Mouse (Mus musculus): ENCODE measurements around the gene Fam69a. TPM values are rescaled to one million over a fixed set of nuclear protein-coding genes. Genes with fewer than 3 reads are reported as not detected.

Fam69a gene
- total RNA-seq, 2 experiments from 2014 or later = 8.2 to 8.9 TPM

DNA sequence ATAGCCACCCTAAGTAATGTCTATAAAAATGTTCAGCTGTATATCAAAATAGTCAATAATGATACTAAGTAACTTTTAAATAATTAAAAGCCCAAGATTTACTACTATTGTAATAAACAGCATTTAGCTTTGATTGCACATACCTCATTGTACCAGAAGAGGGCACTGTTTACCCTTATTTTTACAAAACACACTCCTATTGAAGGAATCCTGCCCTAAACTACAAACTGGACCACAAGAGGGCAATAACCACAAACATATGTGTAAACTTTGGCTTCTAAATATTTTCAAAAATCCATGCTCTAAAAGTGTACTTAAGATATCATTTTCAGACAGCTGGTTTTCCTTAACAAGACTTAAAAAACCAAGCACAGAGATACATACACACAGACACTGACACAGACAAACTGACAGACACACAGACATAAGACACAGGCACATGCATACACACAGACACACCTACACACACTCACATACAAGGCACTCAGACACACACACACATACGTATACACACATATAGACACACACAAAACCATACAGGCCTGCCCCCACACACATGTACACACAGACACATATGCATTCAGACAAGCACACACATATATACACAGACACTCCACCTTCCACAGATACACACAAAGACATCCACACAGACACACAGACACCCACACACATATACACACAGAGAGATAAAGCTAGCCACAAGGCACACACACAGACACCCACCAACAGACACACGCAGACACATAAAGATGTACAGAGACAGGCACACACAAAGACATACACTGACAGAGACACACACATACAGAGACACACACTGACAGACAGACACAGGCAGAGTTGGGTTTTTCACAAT is 65.3 kb downstream of the Fam69a start:
- DNase-seq = peak in 1 of 2 experiments; percentile 25
- intact Hi-C loops (cut with DNase I) = loop anchor here (1.0 to 5.0 kb wide), 4 partner anchors 65 to 241 kb away; no protein-coding TSS in a partner anchor

DNA sequence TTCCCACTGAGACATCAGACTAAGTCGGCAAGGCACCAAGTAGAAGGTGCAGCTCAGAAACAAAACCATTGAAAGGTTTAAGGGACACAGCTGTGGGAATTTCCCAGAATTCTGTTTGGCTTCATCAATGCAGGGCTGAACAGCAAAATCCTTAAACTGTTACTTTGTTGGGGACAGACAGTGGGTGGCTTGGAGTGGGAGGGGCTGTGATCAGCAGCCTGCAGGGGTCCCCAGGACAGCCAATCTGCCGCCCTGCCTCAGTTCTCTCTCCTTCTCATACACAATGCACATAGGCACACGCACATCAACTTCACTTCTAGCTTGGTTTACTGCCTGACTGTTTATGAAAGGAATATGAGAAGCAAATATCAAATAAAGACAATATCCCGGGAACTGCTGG is 71.6 kb downstream of the Fam69a start:
- intact Hi-C loops (cut with DNase I) = loop anchor here (10.0 kb wide), 1 partner anchor 350 kb away; the partner anchor contains the start of gene Dr1
- DNase-seq = no peak

DNA sequence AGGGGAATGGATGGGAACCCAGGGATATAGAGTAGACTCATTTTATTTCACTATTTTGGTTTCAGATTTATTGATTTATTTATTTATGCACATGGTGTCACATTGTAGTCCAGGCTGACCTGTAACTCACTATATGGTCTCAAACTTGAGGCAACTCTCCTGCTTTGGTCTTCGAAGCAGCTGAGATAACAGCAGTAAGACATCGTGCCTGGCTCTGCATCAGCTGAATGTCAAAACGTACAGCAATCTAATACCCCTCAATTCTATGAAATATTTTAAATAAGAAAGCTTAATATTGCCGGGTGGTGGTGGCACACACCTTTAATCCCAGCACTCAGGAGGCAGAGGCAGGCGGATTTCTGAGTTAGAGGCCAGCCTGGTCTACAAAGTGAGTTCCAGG is 75.9 kb downstream of the Fam69a start:
- intact Hi-C loops (cut with DNase I) = loop anchor here (10.0 kb wide), 1 partner anchor 354 kb away; the partner anchor contains the start of gene Dr1

DNA sequence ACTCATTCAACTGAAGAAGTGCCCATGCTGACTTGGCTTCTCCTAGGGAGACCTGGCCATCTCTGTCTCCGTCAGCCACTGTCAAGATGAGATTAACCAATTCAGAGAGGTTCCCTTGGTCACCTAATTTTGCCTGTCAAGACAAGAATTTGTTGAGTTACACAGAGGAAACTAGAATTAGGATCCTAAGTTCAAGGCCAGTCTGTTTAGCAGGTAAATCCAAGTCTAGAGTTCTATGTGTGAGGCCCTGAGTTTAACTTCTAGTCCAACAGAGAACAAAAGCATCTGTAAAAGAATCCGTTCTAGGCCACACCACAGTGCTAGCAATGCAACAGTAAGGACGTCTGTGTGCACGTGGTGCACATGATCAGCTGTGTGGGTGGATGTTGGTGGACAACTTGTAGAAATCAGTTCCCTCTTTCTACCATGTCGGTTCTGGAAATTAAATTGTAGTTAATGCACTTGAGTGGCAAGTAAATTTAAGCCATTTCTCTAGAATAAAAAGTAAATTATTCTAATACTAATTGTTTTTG is 76.7 kb downstream of the Fam69a start:
- no peak for DNase-seq

More for the DNA sequence above, 75.9 kb downstream of the Fam69a start:
- no peak for DNase-seq

DNA sequence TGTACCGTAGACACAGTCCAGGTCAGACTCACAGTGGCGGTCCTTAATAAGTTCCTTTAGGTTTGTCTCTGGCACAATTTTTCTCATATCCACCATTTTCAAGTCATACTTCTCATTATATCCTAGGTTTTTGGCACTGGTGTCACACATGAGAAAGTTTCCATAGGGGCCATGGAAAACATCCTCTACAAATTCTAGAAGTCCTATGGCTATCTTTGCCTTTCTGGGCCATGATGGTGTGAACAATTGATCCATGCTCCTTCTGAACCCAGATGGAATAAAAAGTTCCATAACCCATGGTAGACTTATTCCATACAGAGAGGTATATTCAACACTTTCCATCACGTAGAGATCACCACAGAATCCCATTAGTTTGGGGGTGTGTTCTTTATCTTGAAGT is 77.2 kb downstream of the Fam69a start:
- intact Hi-C loops (cut with DNase I) = loop anchor here (10.0 kb wide), 2 partner anchors 355 to 525 kb away; partner anchors contain the start of genes Atp5k and Dr1
- no peak for DNase-seq

More for the DNA sequence above, 76.7 kb downstream of the Fam69a start:
- intact Hi-C loops (cut with DNase I) = loop anchor here (10.0 kb wide), 1 partner anchor 355 kb away; the partner anchor contains the start of gene Dr1

DNA sequence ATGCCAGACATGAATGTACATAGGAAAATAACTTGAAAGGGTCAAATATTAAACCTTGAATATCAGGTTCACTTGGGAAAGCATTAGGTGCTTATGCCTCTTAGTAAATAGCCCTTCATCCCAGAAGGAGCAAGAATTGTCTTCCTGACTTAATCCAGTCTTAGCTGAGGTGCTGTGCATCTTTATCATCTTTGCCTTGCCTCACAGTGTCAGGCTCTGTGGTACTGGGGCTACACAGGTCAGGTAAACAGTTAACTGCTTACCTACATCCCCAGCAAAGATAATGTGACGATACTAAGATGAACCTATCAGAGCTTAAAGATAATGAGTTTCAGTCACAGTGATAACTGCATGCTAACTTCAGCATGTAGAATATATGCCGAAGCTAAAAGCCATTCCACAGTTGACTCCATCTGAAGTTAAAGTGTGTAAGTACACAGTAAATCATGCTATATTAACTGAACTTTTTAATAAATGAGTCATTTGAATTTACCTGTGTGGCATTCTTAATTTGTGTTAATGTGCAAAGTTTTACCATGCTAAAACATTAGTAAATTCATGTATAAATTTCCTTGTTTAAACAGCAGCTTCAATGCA is 78.3 kb downstream of the Fam69a start:
- no peak for DNase-seq
- intact Hi-C loops (cut with DNase I) = loop anchor here (10.0 kb wide), 1 partner anchor 526 kb away; the partner anchor contains the start of gene Atp5k

DNA sequence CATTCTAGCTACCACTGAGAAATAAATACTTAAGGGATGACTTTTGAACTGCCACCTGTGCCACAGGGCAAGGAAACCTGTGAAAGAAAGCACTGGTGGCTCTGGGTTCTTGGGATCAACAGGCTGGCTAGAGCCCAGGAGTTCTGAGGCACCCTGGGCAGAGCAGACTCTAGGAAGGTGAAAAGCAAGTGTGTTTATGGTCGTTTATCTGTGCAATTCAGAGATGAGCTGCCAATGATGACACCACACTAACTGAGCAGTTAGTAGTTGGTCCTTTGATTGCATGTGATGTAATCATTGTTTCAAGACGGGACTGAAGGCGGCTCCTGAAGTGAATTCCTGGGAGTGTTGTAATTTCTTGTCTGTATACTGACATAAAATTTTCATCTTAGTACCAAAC is 82.6 kb downstream of the Fam69a start:
- intact Hi-C loops (cut with DNase I) = loop anchor here (5.0 to 10.0 kb wide), 2 partner anchors 228 to 530 kb away; partner anchors contain the start of genes Atp5k, Ccdc18 and Tmed5
- no peak for DNase-seq

DNA sequence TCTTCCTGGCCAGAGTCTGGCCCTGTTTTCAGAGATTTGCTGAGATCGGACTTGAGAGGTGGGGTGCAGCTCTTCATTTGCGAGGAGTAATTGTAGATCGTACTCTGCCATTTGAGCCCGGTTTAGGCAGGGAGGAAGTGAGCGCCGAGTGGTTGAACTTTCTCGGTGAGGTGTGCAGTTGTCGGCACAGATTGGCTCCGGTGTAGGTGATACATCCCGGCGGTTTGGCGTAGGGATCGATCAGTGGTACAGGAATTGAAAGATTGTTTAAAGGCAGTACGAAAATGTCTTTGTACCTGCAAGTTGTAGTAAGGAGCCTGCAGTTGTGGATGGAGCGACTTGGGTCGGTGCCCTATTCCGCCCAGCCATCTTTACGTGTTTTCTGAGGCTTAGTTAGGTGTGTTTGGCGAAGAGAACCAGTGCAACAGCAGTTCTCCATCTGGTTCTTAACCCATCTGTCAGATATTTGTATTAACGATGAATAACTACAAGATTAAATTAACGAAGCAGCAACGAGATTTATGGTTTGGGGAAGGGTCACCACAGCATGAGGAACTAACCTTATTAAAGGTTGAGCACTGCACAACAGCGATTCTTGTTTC is 85.8 kb downstream of the Fam69a start:
- DNase-seq = no peak
- intact Hi-C loops (cut with DNase I) = loop anchor here (2.0 to 10.0 kb wide), 3 partner anchors 32 to 534 kb away; partner anchors contain the start of genes Atp5k, Ccdc18 and Tmed5

DNA sequence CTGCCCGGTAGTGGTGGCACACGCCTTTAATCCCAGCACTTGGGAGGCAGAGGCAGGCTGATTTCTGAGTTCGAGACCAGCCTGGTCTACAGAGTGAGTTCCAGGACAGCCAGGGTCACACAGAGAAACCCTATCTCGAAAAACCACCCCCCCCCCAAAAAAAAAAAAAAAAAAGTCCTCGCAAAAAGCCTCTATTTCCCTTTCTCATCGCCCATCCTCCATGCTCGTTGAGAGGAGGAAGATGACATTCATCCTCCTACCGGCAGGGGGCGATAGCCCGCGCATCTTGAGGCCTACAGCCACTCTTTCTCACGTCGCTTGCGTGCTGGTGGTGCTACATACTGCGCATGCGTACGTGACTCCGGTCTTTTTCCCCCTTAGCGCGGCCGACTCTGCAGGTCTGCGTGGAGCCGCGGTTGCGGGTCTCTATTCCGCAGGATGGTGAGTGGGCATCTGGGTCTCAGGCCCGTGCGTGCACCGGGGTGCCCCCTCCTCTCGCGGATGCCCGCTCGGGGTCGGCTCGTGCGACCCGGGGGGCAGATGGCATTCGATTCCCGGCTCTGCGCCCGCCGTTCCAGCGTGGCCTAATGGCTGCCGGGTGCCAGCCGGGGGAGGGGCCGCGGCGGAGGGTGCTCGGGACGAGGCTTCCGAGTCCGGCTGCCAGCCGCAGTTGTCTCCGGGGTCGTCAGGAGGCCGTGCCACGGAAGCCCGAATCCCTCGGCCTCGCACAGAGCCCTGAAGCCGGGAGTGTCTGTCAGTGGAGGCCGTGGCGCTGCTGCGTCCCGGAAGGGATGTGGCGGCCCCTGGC is 86.5 kb downstream of the Fam69a start, which contains the start of gene Rpl5:
Gene Rpl5 (plus strand): TSS at position 297 of the 808 bp plus-strand sequence.
- intact Hi-C loops (cut with DNase I) = loop anchor here (2.0 to 10.0 kb wide), 3 partner anchors 32 to 534 kb away; partner anchors contain the start of genes Atp5k, Ccdc18 and Tmed5
- DNase-seq = peak; percentile 97 to 98

DNA sequence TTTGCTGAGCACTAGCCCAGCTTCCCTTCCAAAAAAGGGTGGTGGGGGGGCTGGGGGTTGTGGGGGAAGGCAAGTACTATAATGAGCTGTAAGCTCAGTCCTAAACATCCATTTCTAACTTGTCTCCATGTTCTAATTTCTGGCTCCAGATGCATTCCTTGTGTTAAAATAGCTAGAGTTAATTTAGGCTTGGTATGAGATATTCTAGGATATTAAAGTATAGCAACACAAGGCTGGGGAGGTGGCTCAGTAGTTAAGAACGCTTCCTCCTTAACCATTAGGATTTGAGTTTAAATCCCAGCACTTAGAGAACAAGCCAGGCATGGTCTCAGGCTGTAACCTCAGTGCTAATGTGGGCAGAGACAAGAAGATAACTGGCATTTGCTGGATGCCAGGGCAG is 90.6 kb downstream of the Fam69a start:
- no peak for DNase-seq
- intact Hi-C loops (cut with DNase I) = no loop called here

DNA sequence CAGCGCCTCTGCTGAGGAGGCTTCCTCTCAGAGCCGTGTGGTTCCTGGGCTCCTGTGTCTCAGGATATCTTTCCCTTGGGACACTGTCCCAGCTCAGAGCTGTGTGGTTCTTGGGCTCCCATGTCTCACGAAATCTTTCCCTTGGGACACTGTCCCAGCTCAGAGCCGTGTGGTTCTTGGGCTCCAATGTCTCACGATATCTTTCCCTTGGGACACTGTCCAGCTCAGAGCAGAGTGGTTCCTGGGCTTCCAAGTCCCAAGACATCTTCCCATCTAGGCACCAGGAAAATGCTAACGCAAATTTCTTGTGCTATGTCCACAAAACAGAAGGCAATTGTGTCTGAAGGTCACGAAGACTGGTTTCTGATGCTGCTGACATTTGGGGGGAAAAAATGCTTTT is 92.2 kb downstream of the Fam69a start:
- intact Hi-C loops (cut with DNase I) = loop anchor here (5.0 kb wide), 1 partner anchor 282 kb away; no protein-coding TSS in a partner anchor
- no peak for DNase-seq

DNA sequence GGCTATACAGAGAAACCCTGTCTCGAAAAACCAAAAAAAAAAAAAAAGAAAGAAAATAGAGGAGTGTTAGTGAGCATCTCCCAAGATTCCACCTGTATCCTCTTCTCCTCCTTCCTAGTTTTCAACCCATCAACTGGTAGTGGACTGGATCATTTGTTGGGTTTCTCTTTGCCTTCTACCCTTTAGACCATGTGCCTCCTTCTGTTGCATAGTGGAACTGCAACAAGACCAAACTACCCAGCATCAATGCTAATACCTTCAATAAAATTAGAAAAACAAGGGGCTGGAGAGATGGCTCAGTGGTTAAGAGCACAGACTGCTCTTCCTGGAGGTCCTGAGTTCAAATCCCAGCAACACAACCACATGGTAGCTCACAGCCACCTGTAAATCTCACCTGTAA is 95.4 kb downstream of the Fam69a start:
- intact Hi-C loops (cut with DNase I) = loop anchor here (2.0 to 5.0 kb wide), 3 partner anchors 103 to 279 kb away; no protein-coding TSS in a partner anchor

DNA sequence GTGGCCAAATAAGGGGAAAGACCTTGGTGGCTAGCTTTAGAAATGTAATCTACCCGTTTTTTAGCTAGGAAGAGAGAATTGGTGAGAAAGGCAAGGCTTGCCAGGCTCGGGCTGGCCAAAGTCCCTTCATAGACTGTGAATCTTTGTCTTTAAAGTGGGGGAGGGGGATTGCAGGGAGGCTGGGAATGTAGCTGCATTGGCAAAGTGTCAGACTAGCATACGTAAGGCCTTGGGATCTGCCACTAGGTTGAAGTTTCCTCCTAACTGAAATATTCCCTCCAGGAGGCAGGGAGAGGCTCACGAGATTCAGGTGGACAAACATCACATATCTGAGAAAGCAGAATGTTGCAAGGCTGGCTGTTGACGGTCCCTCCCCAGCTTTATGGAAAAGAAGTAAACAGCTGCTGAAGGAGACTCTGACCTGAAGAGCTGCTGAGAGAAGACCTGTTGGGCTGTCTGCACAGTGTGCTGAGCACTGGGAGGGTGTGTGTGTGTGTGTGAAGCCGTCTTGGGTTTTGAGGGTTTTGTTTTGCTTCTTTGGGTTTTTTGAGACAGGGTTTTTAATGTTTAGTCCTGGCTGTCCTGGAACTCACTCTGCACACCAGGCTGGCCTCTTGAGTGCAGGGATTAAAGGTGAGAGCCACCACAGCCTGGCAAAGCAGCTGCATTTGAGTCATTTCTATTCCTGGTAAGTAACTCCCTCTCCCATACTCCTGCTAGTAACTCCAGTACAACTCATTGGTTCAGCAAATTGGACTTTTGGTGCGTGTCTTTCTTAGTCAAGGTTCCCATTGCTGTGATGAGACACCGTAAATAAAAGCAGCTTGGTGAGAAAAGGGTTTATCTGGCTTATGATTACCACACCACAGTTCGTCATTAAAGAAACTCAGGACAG is 96.6 kb downstream of the Fam69a start:
- DNase-seq = no peak

More for the DNA sequence above, 95.4 kb downstream of the Fam69a start:
- peak in 1 of 2 experiments; percentile 25 for DNase-seq

DNA sequence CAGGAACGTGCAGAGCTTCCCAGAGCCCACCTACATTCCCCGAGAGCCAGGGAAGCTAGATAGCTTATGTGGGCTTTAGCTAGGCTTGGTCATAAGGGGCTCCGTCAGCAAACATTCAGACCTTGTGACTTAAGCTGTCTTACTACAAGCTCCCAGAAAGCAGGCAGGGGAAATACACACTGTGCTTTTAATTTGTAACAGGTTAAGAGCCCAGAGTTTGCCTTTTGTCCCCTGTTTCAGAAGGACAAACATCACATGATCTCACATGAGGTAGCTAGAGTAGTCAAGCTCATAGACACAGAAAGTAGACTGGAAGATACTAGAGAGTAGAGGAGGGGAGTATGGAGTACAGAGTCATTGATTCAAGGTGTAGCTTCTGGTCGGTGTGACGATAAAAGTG is 106.2 kb downstream of the Fam69a start:
- intact Hi-C loops (cut with DNase I) = no loop called here
- no peak for DNase-seq

More for the DNA sequence above, 96.6 kb downstream of the Fam69a start:
- intact Hi-C loops (cut with DNase I) = loop anchor here (2.0 to 5.0 kb wide), 3 partner anchors 101 to 278 kb away; no protein-coding TSS in a partner anchor

DNA sequence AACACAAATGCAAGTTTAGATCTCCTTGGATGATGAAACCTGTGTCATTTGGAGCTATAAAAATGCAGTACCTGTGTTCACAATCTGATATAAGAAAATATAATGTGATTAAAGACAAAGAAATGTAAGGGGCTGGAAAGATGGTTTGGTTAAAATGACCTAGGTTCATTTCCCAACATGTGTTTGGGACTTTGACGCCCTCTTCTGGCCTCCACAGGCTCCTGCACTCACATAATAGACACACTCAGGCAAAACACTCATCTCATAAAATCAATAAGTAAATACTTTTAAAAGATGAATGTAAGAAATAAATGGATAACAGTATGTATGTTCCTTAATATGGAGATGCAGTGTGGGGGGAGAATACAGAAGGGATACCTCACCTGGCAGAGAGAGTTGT is 109.8 kb downstream of the Fam69a start:
- intact Hi-C loops (cut with DNase I) = no loop called here
- DNase-seq = no peak

DNA sequence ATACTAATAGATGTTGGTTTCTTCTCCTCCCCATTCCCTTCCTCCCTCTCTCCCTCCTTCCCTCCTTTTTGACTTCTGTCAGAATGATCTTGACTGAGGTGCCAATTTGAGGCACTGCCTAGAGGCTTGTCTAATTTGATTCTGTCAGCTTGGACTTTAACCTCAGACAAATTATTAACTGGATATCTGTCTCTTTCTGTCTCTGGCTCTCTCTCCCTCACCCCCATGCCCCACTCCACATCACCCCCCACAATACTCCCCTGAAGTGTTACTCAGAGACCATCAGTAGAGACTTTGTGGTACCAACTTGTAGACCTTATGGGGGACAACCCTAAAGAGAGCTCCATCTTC is 111.6 kb downstream of the Fam69a start:
- intact Hi-C loops (cut with DNase I) = no loop called here
- no peak for DNase-seq

DNA sequence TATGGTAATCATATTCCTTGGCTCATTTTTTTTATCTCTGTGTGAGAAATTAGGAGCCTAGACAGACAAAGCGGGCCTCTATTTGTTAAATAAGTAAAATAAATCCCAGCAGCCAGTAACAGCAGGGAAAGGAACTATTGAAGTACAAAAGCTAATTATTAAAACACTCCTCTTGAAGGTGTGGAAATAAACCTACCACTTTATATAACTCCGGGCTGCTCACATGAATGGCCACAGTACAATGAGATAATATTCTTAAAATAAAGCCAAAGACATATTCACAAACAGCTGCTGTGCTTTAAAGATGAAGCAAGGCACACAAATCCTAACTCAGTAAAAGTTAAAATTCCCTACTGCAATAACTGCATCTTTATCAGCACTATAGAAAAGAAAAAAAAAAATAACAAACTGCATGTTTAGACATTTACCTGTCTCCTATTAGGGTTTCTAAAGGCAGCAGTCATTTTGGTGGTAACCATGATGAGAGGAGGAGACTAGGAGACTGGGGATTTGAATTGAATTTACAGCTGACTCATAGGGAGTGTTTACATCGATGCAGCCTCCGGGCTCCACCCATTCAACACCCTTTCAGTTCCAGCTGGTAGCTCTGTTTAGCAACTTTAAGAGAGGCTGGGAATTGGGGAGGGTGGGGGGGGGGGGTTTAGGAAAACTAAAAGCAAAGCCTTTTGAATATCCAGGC is 112.2 kb downstream of the Fam69a start, which contains the start of gene Evi5:
Gene Evi5 (minus strand): TSS at position 547 of the 700 bp plus-strand sequence.
- intact Hi-C loops (cut with DNase I) = no loop called here
- no peak for DNase-seq

DNA sequence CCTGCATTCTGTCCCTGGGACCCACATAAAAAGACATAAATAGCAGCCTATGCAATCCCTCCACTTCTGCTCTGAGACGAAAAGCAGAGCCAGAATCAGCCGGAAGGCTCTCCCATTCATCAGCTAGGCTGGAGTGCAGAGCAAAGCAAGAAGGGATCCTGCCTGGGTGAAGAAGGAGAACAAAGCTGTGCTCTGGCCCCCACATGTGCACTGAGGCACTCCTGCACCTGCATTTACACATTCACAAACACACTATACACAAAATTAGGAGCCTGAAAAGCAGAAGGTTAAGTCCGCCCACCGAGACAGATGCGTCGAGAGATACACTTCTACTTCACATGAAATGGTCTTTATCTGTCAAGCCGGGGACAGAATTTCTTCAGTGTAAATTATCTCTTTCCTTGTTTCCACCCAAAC is 113.0 kb downstream of the Fam69a start:
- no peak for DNase-seq
- intact Hi-C loops (cut with DNase I) = no loop called here
